Mouse (Mus musculus): ENCODE results near the gene Sde2.
A peak's percentile ranks its signal among the peaks of the same experiment; 100 is the strongest.
"Not testable (repeated sequence)": the region's sequence is repeated elsewhere in the genome, so short reads cannot be mapped to it uniquely, and the experiment has no call there.

Gene Sde2

DNA sequence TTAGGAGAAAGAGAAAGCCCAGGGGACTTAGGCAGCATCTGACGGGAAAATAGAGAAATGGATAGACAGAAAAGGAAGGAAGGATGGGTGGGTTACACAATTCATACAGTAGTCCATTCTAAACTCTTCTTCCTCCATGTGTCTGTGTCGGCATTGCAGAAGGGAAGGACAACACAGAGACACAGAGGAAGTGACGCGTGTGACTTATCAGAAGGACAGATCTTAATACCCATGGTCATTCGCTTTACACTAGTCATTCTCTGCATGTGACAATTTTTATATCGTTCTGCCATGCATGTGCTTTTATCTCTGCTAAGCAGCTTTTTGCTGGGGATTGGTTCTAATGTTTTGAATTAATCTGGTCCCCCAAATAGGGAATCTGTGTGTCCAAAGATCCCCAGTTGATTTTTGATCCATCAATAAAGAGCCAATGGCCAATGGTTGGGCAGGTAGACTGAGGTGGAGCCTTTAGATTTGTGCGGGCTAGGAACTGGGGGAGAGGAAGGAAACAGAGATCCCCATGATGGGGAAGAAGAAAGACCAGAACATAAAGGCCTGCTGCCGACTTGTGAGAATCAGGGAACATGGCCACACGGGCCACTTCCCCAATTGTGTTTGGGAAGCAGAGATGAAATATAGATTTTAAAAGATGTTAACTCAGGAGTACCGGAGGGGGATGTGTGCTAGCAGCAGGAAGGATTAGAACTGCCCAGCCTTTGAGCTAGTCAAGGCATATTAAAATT is 15.5 kb upstream of the Sde2 start:
- no peak for DNase-seq (ENCODE audit: low spot score)

DNA sequence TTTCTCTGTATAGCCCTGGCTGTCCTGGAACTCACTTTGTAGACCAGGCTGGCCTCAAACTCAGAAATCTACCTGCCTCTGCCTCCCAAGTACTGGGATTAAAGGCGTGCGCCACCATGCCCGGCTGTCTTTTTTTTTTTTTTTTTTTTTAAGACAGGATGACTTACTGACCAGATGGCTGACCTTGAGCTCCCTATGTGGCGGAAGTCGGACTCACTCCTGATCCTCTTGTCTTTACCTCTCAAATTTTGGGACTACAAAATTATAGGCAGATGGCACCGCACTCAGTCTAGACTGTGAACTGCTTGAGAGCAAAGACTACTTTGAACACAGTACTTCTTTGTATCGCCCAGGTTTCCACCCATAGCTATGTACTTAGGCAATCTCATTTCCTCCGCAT is 14.5 kb upstream of the Sde2 start:
- not testable (repeated sequence) for DNase-seq (ENCODE audit: low spot score)

DNA sequence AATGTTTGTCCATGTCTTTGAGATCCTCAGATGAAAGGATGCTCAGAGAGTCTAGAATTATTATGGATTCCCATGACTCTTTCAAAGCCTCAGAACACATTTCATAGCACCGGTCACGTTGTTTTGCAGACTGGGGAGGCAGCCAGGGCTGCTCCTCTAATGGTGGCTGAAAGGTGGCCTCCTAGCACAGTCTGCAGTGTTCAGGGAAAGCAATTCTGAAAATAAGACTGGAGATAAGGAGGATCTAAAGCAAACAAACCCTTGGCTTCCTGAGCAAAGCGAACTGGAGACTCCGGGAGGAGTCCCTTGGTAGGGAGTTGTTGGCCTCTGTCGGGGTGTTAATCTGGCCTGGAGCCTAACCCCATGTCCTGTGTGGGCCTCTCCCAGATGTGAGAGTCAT is 13.7 kb upstream of the Sde2 start:
- no peak for DNase-seq (ENCODE audit: low spot score)

DNA sequence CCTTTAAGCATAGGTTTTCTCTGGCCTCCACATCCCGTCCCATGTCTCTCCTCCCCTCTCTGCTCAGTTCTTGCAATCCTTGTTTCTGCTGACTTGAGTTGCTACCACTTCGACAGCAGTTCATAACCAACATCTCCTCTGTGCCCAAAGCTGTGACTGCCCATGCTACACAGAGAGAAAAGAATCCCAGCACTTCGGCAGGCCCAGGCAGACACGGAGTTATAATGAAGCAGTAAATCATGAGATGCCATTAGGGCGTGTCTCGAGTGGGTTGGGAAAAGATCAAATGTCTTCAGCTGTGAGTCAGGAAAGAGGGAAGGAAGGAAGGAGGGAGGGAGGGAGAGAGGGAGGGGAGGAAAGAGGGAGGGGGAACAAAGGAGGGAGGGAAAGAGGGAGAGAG is 12.9 kb upstream of the Sde2 start:
- no peak for DNase-seq (ENCODE audit: low spot score)

DNA sequence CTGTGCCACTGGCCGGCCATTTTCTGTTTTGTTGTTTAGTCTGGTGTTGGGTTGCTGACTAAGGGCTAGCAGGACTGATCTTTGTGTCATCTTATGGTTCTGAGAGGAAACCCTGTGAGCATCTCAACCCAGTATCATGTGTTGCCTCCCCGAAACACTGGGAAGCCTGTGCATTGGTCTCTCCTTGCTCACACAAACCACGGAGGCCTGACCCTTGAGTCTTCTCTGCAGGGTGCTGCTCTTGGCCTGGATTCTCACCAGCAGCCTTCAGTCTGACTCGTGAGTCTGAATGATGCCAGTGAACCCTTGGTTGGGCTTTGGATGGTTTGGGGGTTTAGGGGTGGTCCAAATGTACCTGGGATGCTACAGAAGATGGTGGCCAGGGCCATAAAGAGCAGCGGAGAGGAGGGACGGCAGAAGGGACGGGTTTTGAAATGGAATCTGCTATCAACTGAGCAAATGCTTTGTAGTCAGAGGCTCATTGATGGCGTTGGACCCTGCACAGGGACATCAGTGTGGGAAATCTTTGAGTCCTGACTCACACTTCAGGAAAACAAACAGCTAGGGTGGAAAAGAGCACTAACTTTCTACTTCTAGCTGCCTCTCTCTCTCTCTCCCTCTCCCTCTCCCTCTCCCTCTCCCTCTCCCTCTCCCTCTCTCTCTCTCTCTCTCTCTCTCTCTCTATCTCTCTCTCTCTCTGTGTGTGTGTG is 11.6 kb upstream of the Sde2 start:
- DNase-seq (ENCODE audit: low spot score) = no peak

DNA sequence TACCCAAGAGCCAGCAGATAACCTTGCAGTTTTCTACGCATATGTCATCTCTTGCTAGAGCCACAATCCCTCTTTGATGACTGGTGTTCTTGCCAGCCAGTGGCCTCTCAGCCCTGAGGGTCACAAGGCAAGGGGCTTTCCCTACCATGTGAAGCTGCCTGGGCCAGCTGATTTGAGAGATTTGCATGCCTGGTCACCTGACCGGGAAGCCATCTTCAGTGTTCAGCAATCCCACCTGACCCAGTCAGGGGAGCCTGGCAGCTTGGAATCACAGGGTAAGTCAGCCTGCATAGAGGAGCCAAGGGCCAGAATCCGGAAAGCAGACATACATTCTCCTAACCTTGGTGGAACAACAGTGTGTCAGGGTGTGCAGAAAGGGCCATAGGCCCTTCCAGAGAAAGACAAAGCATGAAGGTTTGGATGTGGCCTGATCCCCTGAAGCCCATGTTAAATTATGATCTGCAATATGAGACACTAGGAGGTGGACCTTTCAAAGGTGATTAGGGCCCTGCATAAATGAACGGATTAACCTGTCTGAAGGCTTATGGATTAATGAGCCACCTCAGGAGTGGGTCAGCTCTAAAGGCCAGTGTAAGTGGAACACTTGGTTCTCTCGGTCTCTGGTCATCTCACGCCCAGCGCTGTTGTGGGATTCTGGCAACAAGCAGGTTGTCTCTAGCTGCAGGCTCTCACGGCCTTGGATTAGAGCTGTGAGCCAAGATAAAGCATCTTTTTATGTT is 9.2 kb upstream of the Sde2 start:
- no peak for DNase-seq (ENCODE audit: low spot score)

DNA sequence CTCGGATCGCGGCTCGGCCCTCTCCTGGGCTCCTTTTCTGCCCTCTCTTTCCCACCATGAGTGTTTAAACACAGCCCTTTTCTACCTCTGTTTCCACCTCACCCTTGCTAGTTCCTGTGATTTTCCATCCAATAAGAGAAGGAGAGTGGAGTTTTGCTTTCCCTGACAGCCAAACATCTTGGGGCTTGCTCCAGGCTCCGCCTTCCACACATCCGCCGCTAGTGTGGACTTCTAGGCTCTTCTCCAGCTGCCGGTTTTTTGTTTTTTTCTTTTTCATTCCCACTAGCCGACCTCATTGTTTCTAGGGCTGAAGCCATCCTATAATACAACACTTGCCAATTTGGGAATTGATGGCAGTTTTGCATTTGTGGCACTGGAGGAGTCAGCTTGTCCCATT is 2.8 kb upstream of the Sde2 start:
- DNase-seq (ENCODE audit: low spot score) = peak; percentile 77

DNA sequence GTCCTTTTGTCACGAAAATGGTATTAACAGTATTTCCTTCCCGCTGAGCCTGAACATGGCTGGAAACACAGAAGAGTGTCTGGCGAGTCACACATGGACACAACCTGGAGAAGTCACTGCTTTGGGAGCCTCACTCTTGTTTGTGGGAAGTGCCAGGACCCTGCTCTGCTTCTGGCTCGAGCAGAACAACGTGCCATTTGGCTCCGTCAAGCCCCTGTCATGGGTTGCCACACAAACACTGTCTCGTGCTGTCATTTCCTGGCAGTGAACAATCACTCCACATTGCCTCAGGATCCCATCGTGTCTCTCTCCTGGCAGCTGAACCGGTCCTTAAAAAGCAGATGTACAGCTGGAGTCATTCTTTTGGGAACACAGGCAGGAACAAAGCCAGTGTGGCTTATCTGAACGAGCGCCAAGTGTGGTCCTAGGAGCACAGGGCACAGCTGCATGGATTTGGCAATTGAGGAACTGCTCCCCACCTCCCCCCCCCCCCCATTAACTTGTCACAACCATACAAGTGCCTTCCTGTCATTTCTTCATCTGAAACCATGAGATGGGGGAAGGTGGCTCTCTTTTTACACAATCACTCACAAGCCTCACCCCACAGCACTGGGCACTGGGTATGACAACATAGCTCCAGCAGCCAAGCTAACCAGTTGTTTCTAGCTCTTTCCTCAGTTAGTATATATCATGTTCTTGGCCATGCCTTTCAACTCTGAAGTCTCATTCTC is 2.3 kb upstream of the Sde2 start:
- DNase-seq (ENCODE audit: low spot score) = no peak

DNA sequence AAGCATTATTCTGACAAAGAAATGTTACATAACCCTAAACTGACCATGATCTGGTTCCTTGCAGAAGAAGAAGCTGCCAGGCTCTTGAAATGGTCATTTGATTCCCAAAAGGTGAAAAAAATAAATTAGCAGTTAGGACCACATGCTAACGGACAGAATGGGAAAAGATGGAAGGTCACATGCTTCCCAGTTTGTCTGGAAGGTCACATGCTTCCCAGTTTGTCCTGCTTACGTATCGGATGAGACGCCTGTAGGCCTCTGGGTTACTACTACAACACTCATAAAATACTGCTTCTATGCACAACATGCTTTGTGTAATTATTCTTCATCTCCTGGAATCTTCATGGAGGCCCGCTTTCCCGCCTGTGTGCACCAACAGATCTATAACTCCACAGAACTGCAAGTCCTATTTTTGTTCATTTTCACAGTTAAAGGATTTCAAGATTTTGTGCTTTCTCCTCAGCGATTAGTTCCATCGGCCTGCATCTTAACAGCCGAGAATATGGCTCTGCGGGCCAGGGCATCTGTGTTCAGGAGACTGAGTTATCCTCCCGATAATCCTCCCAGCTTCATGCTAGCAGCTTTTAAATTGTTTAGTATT is 1.1 kb upstream of the Sde2 start:
- no peak for DNase-seq (ENCODE audit: low spot score)

DNA sequence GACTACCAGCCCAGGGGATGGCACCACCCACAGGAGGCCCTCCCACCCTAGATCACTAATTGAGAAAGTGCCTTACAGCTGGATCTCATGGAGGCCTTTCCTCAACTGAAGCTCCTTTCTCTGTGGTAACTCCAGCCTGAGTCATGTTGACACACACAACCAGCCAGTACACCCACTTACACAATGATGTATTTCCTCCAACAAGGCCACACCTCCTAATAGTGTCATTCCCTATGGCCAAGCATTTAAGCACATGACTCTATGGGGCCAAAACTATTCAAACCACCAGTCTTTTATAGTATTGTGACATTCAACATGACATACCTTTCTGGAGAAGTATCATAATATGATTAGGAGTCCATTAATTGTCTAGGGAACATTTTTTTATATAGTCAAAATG is 7.8 kb downstream of the Sde2 start:
- DNase-seq (ENCODE audit: low spot score) = no peak

DNA sequence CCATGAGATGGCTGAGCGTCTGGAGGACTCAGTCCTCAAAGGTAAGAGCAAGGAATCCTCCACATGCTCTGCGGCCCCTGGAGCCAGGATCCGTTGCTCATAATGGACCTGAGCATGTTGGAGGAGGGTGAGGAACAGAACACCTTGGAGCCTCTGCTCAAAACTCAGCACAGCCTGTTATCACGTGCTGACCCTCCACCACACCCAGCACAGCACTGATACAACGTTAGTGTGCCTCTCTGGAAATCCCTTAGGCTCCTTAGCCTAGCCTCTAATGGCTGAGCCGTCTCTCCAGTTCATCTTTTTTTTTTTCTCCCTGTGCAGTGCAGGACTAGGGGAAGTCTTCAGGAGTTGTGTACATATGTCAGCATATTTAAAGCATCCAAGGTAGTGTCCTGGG is 9.1 kb downstream of the Sde2 start:
- DNase-seq (ENCODE audit: low spot score) = no peak

DNA sequence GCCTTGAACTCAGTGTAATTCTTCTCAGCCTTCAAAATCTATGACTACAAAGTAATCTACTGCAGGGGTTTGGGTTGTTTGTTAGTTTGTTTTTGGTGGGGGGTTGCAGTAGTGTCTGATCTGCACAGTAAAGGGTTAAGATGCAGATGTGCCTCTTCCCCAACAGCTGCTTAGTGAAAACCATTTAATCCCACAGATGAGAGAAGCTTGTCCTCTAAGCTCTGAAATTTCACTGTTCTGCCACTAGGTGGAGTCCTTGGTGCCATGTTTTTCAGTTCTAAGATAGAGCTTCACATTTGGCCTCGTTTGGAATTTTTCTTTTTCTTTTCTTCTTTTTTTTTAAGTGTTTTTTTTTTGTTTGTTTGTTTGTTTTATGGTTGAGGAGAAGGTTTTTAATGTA is 12.7 kb downstream of the Sde2 start:
- no peak for DNase-seq (ENCODE audit: low spot score)

DNA sequence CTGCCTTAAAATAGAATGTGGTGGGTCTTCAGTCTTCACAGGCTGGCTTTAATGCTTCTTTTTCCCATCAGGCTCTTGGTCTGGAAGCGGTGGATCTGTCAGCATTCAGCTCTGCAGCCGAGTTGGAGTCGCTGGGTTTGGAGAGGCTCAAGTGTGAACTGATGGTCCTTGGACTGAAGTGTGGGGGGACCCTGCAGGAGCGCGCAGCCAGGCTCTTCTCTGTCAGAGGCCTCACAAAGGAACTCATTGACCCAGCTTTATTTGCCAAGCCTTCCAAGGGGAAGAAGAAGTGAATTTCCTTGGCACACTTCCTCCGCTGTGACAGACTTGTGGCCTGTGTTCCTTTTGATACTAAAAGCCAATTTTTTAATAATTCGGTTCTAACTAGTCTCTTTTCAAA is 15.1 kb downstream of the Sde2 start:
- no peak for DNase-seq (ENCODE audit: low spot score)

DNA sequence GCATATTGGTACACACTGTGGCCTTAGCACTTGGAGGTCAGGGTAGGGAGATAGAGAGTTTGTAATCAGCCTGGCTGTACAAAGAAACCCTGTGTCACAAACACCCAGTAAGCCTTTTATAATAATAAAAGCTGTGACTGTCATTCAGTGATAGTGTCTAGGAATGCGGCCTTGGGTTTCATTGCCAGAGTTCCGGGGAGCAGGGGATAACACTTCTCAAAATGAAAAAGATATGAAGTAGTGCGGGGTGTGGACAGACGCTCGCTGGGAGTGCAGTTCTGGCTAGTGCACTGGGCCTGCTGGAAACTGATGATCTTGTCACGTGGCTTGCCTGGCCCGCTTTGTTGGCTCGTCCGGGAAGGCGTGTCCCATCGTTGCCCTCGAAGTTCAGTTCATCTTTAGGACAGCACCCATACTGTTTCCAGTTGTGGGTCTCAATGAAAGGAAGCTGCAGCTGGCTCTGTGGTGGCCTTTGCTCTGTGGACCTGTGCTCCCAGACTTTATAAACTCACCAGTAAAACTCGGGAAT is 19.3 kb downstream of the Sde2 start:
- DNase-seq (ENCODE audit: low spot score) = peak; percentile 40

DNA sequence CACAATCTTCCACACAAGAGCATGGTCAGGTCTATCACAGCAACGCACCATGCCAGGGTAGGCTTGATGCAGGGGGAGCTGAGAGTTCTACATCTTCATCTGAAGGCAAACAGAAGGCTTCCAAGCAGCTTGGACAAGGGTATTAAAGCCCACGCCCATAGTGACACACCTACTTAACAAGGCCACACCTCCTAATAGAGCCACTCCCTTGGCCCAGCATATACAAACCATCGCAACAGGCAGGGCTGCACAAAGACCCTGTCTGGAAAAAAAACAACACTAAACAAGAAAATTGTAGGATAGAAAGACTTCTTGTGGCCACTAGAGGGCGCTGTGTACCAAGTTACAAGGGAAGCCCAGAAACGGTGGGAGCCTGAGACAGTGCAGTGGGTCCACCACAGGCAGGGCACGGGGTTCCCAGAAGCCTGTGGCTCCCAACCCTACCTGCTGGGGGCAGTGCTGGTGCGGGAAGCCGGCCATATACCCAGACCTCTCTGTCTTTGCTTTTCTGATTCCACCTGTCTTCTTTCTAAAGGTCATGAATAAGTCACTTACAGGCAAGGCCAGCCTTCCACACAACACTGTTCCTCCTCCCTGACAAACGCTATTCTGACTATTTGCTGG is 23.0 kb downstream of the Sde2 start:
- DNase-seq (ENCODE audit: low spot score) = no peak

DNA sequence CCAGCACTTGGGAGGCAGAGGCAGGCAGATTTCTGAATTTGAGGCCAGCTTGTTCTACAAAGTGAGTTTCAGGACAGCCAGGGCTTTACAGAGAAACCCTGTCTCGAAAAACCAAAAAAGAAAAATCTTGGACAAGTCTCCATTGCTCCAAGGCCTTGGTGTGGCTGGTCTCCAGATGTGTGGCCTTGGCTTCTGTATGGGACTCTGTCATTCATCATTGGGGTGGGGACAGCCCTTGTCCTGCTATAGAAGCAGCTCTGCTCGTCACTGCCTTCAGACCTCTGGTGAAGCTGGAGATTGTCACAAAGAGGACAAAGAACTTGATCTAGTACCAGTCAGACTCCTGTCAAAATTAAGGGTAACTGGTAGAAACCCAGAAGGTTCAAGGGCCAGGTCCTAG is 23.7 kb downstream of the Sde2 start:
- no peak for DNase-seq (ENCODE audit: low spot score)

DNA sequence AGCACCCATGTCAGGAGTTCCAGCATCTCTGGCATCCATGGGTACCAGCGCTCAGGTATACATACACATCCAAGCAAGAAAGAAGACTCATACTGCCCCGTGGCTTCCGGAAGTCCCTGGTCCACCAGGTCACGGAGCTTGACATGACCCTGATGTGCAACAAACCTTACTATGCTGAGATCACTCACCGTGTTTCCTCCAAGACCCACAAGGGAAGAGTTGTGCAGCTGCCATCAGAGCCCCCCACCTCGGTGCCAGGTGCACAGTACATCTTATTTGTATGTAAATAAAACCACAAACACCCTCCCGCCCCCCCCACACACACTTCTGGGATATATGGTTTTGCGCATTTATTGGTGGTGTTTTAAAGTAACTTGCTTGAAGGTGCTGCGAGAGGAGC is 24.2 kb downstream of the Sde2 start:
- DNase-seq (ENCODE audit: low spot score) = no peak

DNA sequence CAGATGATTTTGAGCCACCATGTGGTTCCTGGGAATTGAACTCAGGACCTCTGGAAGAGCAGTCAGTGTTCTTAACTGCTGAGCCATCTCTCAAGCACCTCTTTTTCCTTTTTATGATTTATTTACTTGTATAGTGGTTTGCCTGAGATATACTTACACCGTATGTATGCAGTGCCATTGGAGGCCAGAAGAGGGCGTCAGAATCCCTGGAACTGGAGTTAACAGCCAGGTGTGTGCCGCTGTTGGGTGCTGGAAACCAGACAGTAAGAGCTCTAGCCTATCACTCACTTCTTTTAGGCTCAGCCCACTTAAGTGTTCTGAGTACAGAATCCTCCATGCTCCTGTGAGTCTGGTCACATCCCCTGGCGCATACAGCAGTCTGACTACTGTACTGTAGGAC is 26.5 kb downstream of the Sde2 start:
- DNase-seq (ENCODE audit: low spot score) = no peak

DNA sequence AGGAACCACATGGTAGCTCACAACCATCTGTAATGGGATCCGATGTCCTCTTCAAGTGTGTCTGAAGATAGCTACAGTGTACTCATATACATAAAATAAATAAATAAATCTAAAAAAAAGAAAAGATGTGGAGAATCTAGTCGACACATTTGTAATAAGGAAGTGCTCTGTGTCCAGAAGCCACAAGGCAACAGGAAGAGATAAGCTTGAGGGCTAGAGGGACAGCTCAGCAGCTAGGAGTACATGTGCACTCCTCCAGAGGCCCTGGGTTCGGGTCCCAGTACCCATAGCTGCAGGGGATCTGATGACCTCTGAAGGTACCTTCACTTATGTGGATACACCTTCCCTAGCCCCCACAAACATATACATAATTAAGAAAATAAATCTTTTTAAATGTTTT is 30.8 kb downstream of the Sde2 start:
- no peak for DNase-seq (ENCODE audit: low spot score)

DNA sequence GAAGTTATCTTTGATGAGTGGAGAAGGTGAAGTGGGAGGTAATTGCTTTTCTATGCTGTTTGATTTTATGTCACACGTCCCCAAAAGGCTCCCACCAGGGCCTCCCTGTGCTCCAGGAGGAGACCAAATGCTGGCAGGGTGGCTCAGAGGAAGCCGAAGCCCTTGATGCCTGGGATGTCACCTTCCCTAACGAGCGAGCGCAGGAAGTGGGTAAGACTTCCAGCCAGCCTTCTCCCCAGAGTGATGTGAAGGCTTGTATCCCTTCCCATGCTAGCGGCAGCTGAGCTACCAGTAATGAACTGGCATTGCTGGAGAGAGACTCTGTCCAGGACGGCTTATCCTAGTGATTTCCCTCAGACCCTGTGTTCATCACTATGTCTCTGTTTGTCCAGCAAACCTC is 32.8 kb downstream of the Sde2 start:
- no peak for DNase-seq (ENCODE audit: low spot score)

DNA sequence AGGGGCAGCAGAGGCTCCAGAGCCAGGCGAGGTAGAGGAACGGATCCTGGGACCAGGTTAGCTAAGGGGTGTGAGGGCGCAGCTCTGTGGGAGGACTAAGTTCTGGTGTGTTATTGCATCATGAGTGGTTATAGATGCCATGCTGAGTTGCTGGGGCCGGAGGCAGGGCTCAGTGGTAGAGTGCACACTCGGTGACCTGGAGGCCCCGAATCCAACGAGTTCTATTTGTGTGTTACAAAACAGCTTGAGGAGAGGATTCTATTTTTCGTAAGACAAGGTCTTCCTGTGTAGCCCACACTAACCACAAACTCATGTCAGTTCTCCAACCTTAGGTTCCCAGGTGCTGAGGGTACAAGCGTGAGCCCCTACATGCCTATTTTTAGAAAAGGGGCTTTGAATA is 33.6 kb downstream of the Sde2 start:
- no peak for DNase-seq (ENCODE audit: low spot score)

Data from ovary, adult 18-20 months (tissue).